Comparison of ENCODE assay signal across 10 mouse cellular contexts in the genomic region with DNA sequence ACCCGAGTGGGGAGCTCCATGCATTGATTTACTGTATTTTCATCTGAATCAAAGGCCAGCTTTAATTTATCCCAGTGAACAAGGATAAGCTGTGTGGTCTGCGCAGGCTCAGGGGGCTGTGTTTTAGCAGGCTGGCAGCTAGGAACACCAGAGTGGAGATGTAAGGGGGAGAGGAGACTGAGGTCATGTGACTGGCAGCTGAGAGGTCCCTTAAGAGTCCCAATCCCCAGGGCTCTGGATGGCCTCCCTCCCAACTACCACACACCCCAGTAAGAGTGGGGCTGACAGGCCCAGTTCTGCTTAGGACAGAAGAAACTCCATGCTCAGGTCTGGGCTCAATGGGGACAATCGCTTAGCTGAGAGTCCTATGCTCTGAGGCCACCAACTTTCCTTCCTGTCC.
"Had no signal": no experiment of that assay in that cellular context is flagged by ENCODE, and none has a peak within 500 bp of the region (broad histone marks: within the 10 kb centered on the region; RNA-seq: fewer than 3 reads in every experiment).

No protein-coding gene starts in this region.

- DNase-seq: kidney, adult 8-10 months; lung, postnatal 36 days; right cerebral cortex, postnatal 4 days; spleen, adult 18-20 months; thymus, postnatal 36 days had no signal

- H3K4me2 ChIP-seq: liver, embryonic 11.5 days; midbrain, embryonic 15.5 days; neural tube, embryonic 12.5 days had no signal

- H3K9ac ChIP-seq: midbrain, embryonic 15.5 days; neural tube, embryonic 12.5 days had no signal

- H3K27me3 ChIP-seq: midbrain, embryonic 15.5 days; neural tube, embryonic 12.5 days had no signal

- H3K4me3 ChIP-seq: left cerebral cortex, adult 2 months; limb, embryonic 10.5 days; midbrain, embryonic 15.5 days; neural tube, embryonic 12.5 days had no signal

- H3K4me1 ChIP-seq: midbrain, embryonic 15.5 days; neural tube, embryonic 12.5 days had no signal

- H3K9me3 ChIP-seq: limb, embryonic 10.5 days; midbrain, embryonic 15.5 days; neural tube, embryonic 12.5 days had no signal

- H3K27ac ChIP-seq: left cerebral cortex, adult 2 months; limb, embryonic 10.5 days; midbrain, embryonic 15.5 days; neural tube, embryonic 12.5 days had no signal
